Mouse (Mus musculus): Measurements from ENCODE around the gene Chic2.

DNA sequence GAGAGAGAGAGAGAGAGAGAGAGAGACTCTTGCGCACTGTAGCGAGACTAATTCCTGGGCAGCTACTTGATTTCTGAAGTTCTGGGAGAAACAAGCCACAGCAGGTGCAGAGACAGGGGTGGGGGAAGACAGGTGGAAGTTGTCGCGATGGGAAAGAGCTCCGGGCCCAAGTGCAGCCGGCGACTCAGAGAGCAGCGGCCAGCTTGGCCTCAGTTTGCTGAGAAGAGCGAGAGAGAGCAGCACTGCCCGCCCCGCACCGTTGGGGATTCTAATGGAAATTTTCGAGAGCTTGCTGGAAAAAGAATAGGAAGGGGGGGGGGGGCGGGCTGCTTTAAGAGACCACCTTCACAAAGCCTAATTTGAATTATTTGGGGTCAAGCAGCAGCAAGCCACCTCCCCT lies 38.5 kb upstream of the Chic2 start:
- TF ChIP-seq CTCF (IDR thresholded peaks at IDR 0.05; ENCODE audit: control insufficient read depth, insufficient read depth, low read length) (no peak), POLR2A (IDR thresholded peaks at IDR 0.05; ENCODE audit: borderline replicate concordance, control insufficient read depth, low read depth, low read length) (no peak)

All from bone marrow, adult 2 months (tissue).